Mouse (Mus musculus): ENCODE results near the gene Tex44. TPM values are rescaled to one million over a fixed set of nuclear protein-coding genes. Genes with fewer than 3 reads are reported as not detected.
A peak's percentile ranks its signal among the peaks of the same experiment; 100 is the strongest.

The Tex44 gene
- polyA plus RNA-seq, 1 experiment from 2014 or later, result not detected

DNA sequence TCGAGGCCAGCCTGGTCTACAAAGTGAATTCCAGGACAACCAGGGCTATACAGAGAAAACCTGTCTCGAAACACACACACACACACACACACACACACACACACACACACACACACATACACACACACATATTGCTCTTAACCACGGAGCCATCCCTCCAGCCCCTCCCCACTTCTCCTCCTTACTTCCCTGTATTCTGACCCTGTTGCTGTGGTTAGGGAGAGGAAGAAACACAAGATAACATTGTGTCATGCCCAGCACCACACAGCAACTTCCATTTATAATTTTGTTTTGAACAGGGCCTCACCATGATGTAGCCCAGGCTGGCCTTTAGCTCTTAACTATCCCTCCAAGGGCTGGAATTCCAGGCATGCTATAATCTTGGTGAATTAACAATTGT, 26.8 kb upstream of the Tex44 start:
- Histone ChIP-seq H3K36me3 (no peaks in the 10 kb centered on the region), H3K4me2 (no peak overlapping the region), H3K9ac (no peak overlapping the region), H3K9me3 (no peaks in the 10 kb centered on the region), H3K27ac (no peak overlapping the region), H3K27me3 (no peaks in the 10 kb centered on the region), H3K4me3 (no peak overlapping the region), H3K4me1 (no peaks in the 10 kb centered on the region)
- 78% methylated on average over 3 of the region's 3 CpGs for WGBS
- ATAC-seq (ENCODE audit: insufficient number of reproducible peaks, insufficient read depth, low FRiP score, low TSS enrichment, low read depth), result no peak

DNA sequence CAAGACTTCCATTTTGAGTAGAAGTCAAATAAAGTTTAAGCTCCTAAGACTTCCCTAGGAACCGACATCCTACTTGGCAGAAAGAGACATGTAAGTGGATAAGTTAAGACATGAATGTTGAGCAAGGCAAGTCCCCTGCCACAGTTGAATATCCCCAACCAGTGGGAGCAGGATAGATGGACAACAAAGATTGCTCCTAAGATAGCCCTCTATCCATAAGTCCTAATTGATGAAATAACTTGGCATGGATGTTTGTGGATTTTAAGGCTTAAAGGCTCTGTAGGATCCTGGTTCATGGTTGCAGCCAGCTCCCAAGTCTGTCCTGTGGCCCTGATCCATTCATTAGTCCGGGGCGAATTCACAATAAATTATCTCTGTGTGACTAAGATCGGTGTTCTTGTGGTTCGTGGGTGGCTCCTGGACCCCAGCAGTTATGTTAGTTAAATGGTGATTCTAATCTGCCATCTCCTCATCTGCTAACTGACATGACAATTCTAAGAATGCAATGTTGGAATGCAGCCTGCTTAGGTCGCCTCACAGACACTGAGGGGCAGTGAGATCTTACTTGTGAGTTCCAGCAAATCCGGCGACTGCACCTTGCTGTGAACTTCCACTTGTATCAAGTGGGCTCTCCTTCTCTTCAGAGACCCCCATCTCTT, 25.9 kb upstream of the Tex44 start:
- no peak overlapping the region for H3K4me2 ChIP-seq
- no peaks in the 10 kb centered on the region for H3K36me3 ChIP-seq

DNA sequence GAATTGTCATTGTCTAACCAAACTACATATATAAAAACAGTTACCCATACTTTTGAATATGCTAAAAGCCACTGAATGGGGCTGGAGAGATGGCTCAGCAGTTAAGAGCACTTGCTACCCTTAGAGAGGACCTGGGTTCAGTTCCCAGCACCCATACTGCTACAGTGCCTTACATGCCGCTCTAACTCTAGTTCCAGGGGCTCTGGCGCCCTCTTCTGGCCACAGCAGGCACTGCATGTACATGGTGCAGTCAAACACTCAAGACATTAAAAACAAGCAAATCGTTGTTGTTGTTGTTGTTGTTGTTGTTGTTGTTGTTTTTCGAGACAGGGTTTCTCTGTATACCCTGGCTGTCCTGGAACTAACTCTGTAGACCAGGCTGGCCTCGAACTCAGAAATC, 21.3 kb upstream of the Tex44 start:
- Histone ChIP-seq H3K27me3 (no peaks in the 10 kb centered on the region), H3K4me1 (peaks cover 4% of the 10 kb centered on the region; the same call in 1 of the 2 replicates), H3K4me3 (no peak overlapping the region), H3K9ac (no peak overlapping the region), H3K9me3 (no peaks in the 10 kb centered on the region; the same call in 1 of the 2 replicates), H3K36me3 (no peaks in the 10 kb centered on the region), H3K27ac (no peak overlapping the region), H3K4me2 (no peak overlapping the region)
- WGBS, result 62% methylated on average over 5 of the region's 5 CpGs
- ATAC-seq (ENCODE audit: insufficient number of reproducible peaks, insufficient read depth, low FRiP score, low TSS enrichment, low read depth), result no peak

More for the DNA sequence above, 25.9 kb upstream of the Tex44 start:
- H3K27me3 ChIP-seq, result no peaks in the 10 kb centered on the region
- WGBS, result 71% methylated on average over 8 of the region's 8 CpGs
- no peak overlapping the region for H3K4me3 ChIP-seq
- H3K4me1 ChIP-seq, result no peaks in the 10 kb centered on the region
- no peak for ATAC-seq (ENCODE audit: insufficient number of reproducible peaks, insufficient read depth, low FRiP score, low TSS enrichment, low read depth)
- H3K9ac ChIP-seq, result no peak overlapping the region
- H3K9me3 ChIP-seq, result no peaks in the 10 kb centered on the region; the same call in 1 of the 2 replicates
- no peak overlapping the region for H3K27ac ChIP-seq

DNA sequence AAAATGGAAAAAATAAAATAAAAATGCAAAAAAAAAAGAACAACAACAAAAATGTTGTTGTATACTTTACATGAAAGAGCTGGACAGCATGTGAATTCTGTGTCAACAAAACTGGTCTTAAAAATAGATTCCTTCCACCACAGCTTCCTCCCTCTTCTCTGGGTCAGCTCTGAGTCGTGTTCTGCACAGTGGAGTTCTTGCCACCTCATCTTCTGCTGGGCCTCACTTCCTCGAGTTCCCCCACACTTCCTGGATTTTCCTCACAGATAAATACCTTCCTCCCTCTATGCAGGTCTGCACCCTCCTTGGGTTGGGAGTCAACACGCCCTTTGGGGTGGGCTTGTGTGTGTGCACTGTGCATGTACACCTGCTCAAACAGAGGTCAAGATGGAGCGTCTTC, 19.8 kb upstream of the Tex44 start:
- Histone ChIP-seq H3K27me3 (no peaks in the 10 kb centered on the region), H3K9ac (no peak overlapping the region), H3K4me1 (peaks cover 11% of the 10 kb centered on the region), H3K27ac (no peak overlapping the region), H3K4me2 (no peak overlapping the region), H3K9me3 (no peaks in the 10 kb centered on the region; the same call in 1 of the 2 replicates), H3K36me3 (no peaks in the 10 kb centered on the region), H3K4me3 (no peak overlapping the region)
- WGBS, result 71% methylated on average over 4 of the region's 4 CpGs
- ATAC-seq (ENCODE audit: insufficient number of reproducible peaks, insufficient read depth, low FRiP score, low TSS enrichment, low read depth), result no peak; the same call in 1 of the 2 replicates

DNA sequence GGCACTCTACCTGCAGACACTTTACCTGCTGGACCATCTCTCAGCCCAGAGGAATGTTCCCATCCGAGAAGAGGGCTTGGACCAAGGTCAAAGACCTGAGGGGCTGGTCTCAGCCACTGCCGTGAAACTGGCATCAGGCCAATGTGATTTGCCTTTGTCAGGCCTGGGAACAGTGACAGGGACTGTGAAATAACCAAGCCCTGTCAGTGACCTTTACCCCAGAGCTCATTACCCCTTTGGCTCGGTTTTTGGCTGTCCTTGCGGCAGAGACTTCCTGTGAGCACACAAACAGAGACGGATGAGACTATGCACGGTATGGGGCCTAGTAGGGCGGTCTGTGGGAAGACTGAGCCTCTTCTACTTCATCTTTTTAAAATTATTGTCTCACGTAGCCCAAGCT, 19.2 kb upstream of the Tex44 start:
- WGBS, result 59% methylated on average over 8 of the region's 8 CpGs
- peaks cover 11% of the 10 kb centered on the region for H3K4me1 ChIP-seq
- H3K4me3 ChIP-seq, result no peak overlapping the region
- H3K36me3 ChIP-seq, result no peaks in the 10 kb centered on the region
- H3K27ac ChIP-seq, result no peak overlapping the region
- no peak overlapping the region for H3K4me2 ChIP-seq
- no peaks in the 10 kb centered on the region; the same call in 1 of the 2 replicates for H3K9me3 ChIP-seq
- no peak overlapping the region for H3K9ac ChIP-seq
- ATAC-seq (ENCODE audit: insufficient number of reproducible peaks, insufficient read depth, low FRiP score, low TSS enrichment, low read depth), result no peak
- H3K27me3 ChIP-seq, result no peaks in the 10 kb centered on the region

DNA sequence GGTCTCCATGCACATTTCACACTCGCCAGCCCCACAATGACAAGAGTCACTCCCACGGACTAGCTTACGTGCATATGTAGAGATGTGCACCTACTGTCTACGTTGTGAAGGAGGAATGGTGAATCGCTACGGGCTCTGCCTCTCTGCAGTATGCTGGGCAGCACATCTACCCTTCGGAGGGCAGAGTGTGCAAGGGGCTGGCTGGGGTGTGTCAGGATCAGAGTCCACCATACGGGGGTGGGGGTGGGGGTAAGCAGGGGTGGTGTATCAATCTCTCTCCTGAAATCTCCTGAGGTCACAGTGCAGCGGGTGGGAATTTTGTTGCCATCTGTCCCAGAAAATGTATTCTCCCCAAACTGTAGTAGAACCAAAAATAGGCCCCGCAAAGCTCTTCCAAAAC, 17.6 kb upstream of the Tex44 start:
- Histone ChIP-seq H3K9ac (no peak overlapping the region), H3K9me3 (no peaks in the 10 kb centered on the region; the same call in 1 of the 2 replicates), H3K27me3 (no peaks in the 10 kb centered on the region), H3K36me3 (no peaks in the 10 kb centered on the region), H3K4me1 (peaks cover 11% of the 10 kb centered on the region), H3K27ac (no peak overlapping the region), H3K4me2 (no peak overlapping the region), H3K4me3 (no peak overlapping the region)
- 80% methylated on average over 10 of the region's 10 CpGs for WGBS
- ATAC-seq (ENCODE audit: insufficient number of reproducible peaks, insufficient read depth, low FRiP score, low TSS enrichment, low read depth), result no peak

DNA sequence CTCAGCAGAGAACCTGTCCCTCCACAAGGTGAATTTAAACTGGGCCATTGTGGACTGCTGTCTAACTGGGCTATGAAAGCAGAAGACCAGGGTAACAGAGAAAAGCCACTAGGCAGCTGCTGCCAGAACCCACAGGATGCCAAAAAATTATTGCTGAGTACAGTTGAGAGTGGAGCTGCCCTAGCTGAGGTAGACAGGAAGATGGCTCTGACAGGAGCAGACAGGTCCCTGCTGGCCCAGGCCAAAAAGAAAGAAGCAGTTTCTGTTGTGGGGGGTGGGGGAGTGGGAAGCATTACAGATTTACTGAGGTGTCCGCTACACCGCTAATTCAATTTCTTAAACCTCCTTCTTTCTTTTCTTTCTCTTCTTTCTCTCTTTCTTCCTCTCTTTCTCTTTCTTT, 16.7 kb upstream of the Tex44 start:
- Histone ChIP-seq H3K27ac (no peak overlapping the region), H3K4me1 (peaks cover 11% of the 10 kb centered on the region), H3K9me3 (no peaks in the 10 kb centered on the region; the same call in 1 of the 2 replicates), H3K36me3 (no peaks in the 10 kb centered on the region), H3K27me3 (no peaks in the 10 kb centered on the region), H3K9ac (no peak overlapping the region), H3K4me3 (no peak overlapping the region), H3K4me2 (no peak overlapping the region)
- ATAC-seq (ENCODE audit: insufficient number of reproducible peaks, insufficient read depth, low FRiP score, low TSS enrichment, low read depth), result no peak
- 65% methylated on average over 2 of the region's 2 CpGs for WGBS

DNA sequence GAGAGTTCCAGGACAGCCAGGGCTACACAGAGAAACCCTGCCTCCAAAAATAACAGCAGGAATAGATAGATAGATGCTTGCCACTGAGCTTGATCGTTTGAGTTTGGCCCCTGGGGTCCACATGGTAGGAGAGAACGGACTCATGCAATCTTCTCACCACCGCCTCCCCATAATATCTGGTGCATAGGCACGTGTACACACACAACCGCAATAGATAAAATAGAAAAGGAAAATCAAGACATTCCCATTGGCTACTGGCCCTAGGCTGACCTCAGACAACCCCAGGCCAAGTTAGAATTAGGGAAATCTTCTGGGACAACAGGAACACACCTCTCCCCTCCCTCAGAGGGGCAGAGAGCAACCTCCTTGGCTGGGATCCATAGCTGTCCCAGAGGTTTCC, 11.4 kb upstream of the Tex44 start:
- Histone ChIP-seq H3K9ac (no peak overlapping the region), H3K27ac (no peak overlapping the region), H3K27me3 (no peaks in the 10 kb centered on the region), H3K4me1 (peaks cover 8% of the 10 kb centered on the region; the same call in 1 of the 2 replicates), H3K4me2 (no peak overlapping the region), H3K9me3 (no peaks in the 10 kb centered on the region), H3K36me3 (no peaks in the 10 kb centered on the region), H3K4me3 (no peak overlapping the region)
- no peak for ATAC-seq (ENCODE audit: insufficient number of reproducible peaks, insufficient read depth, low FRiP score, low TSS enrichment, low read depth)
- 83% methylated on average over 5 of the region's 5 CpGs for WGBS

DNA sequence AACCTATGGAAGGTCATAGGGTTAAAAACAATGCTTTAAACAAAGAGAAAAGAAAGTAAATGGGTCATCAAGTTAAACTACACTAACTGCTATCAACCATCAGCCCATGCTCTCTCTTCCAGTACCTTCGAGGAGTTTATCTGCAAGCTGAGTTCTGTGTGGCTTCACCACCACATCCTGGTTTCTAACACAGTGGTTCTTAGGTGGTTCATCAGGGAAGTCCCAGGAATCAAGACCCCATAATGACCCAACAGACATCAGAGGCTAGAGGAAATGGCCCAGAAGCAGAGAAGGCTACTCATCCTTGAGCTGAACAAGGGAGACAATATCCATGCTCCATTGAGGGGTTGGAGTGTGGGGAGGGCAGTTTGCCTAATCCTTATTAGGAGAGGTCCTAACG, 11.0 kb upstream of the Tex44 start:
- ATAC-seq (ENCODE audit: insufficient number of reproducible peaks, insufficient read depth, low FRiP score, low TSS enrichment, low read depth), result no peak
- Histone ChIP-seq H3K4me2 (no peak overlapping the region), H3K9me3 (no peaks in the 10 kb centered on the region), H3K9ac (no peak overlapping the region), H3K36me3 (no peaks in the 10 kb centered on the region), H3K4me1 (peaks cover 5% of the 10 kb centered on the region; the same call in 1 of the 2 replicates), H3K27ac (no peak overlapping the region), H3K27me3 (no peaks in the 10 kb centered on the region), H3K4me3 (no peak overlapping the region)
- WGBS, result 81% methylated on average over 2 of the region's 2 CpGs

DNA sequence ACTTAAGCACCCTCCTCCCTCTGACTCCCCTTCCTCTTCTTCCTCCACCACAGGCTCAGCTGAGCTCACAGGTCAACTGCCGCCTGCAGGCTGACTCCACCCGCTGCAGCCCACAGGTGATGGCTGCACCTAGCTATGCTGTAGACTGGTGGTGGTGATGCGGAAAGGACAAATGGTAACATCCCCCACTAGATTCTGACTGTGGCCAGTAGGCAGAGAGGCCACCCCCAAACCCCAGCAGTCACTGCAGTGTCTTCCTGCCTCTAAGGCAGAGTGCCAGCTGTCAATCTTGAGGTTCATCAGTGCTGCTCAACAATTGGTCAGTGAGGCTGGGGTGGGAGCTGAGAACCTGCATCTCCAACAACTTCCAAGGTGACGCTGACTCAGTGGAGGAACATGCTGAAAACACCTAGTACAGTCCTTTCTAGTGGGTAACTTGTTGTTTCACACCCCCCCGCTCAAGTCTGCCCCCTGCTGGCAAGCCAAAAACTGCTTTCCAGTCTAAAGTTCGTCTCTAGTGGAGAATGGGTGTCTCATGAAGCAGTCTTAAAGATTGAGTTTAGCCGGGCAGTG, 10.4 kb upstream of the Tex44 start:
- Histone ChIP-seq H3K9me3 (no peaks in the 10 kb centered on the region), H3K4me2 (no peak overlapping the region), H3K27ac (no peak overlapping the region), H3K27me3 (no peaks in the 10 kb centered on the region), H3K36me3 (no peaks in the 10 kb centered on the region), H3K4me1 (no peaks in the 10 kb centered on the region), H3K4me3 (no peak overlapping the region), H3K9ac (no peak overlapping the region)
- WGBS, result 69% methylated on average over 7 of the region's 7 CpGs
- no peak for ATAC-seq (ENCODE audit: insufficient number of reproducible peaks, insufficient read depth, low FRiP score, low TSS enrichment, low read depth)

DNA sequence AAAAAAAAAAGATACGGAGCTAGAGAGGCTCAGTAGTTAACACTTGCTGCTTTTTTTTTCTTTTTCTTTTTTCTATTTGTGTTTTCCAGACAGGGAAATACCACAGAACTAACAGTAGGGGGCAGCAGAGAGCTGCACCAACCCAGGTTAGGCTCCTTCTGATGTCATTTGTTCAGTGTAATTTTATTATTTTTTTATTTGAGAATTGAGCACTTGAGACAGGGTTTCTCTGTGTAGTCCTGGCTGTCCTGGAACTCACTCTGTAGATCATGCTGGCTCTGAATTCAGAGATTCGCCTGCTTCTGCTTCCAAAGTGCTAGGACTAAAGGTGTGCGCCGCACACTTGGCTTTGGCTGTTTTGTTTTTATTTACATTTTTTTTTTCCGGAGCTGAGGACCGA, 9.8 kb upstream of the Tex44 start:
- Histone ChIP-seq H3K4me3 (no peak overlapping the region), H3K4me2 (no peak overlapping the region), H3K9me3 (no peaks in the 10 kb centered on the region), H3K36me3 (no peaks in the 10 kb centered on the region), H3K27me3 (no peaks in the 10 kb centered on the region), H3K9ac (no peak overlapping the region), H3K4me1 (peaks cover 5% of the 10 kb centered on the region), H3K27ac (no peak overlapping the region)
- WGBS, result 67% methylated on average over 6 of the region's 6 CpGs
- no peak for ATAC-seq (ENCODE audit: insufficient number of reproducible peaks, insufficient read depth, low FRiP score, low TSS enrichment, low read depth)

DNA sequence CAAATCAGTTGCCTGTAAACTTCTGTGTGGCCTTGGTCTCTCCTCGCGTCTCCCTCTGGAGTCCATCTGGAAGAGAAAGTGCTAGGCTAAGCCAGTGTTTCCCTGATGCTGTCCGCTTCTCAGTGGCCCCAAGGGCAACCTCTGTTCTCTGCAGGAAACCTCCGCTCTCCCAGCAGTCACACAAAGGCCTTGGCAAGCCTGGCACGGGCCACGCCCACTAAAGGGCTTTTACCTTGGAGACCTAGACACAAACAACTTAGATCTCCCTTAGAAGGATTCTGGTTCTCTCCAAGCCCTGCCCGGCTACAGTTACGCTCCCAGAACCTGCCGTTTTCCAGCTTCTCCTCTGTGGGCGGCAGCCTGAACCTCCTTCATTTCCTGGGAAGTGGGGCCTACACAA, 5.1 kb upstream of the Tex44 start:
- 0 out of 2 replicates have a peak overlapping the region, but pooled peaks have one; percentile 16 for H3K9ac ChIP-seq
- 33% methylated on average over 10 of the region's 10 CpGs for WGBS
- H3K4me3 ChIP-seq, result no peak overlapping the region
- H3K4me2 ChIP-seq, result no peak overlapping the region
- no peak for ATAC-seq (ENCODE audit: insufficient number of reproducible peaks, insufficient read depth, low FRiP score, low TSS enrichment, low read depth)
- H3K4me1 ChIP-seq, result peaks cover 16% of the 10 kb centered on the region
- no peaks in the 10 kb centered on the region for H3K27me3 ChIP-seq
- H3K36me3 ChIP-seq, result no peaks in the 10 kb centered on the region
- H3K27ac ChIP-seq, result 0 out of 2 replicates have a peak overlapping the region, but pooled peaks have one; percentile 39
- H3K9me3 ChIP-seq, result no peaks in the 10 kb centered on the region
